Mouse (Mus musculus): ENCODE results near the gene Cog7. TPM values are rescaled to one million over a fixed set of nuclear protein-coding genes. Genes with fewer than 3 reads are reported as not detected.
A peak's percentile ranks its signal among the peaks of the same experiment; 100 is the strongest.

Cog7 gene
- polyA plus RNA-seq, 1 experiment from 2014 or later, result 22.5 TPM

GRCm38 (mm10) chr7:122012949-122013348 lies 31.4 kb upstream of the Cog7 start:
- WGBS, result 71% methylated on average over 10 of the region's 10 CpGs
- Histone ChIP-seq H3K27ac (ENCODE audit: low read length) (no peak overlapping the region), H3K9me3 (ENCODE audit: control insufficient read depth, low read depth, low read length) (no peaks in the 10 kb centered on the region), H3K4me1 (ENCODE audit: control insufficient read depth, insufficient read depth, low read length) (peaks cover 16% of the 10 kb centered on the region), H3K4me3 (ENCODE audit: low read depth, low read length) (no peak overlapping the region), H3K36me3 (ENCODE audit: control insufficient read depth, insufficient read depth, low read length) (peaks cover 24% of the 10 kb centered on the region), H3K9ac (replicated peaks; ENCODE audit: low read depth, low read length) (no peak overlapping the region), H3K4me2 (replicated peaks; ENCODE audit: low read depth, low read length) (no peak overlapping the region), H3K27me3 (ENCODE audit: control insufficient read depth, insufficient read depth, low read length) (no peaks in the 10 kb centered on the region)
- ATAC-seq (ENCODE audit: insufficient number of reproducible peaks, insufficient read depth, low FRiP score, low read depth), result peak; percentile 66

GRCm38 (mm10) chr7:122012370-122012769 lies 30.9 kb upstream of the Cog7 start:
- H3K4me2 ChIP-seq (replicated peaks; ENCODE audit: low read depth, low read length), result no peak overlapping the region
- H3K9me3 ChIP-seq (ENCODE audit: control insufficient read depth, low read depth, low read length), result no peaks in the 10 kb centered on the region
- H3K4me3 ChIP-seq (ENCODE audit: low read depth, low read length), result no peak overlapping the region
- no peak for ATAC-seq (ENCODE audit: insufficient number of reproducible peaks, insufficient read depth, low FRiP score, low read depth)
- no peak overlapping the region for H3K9ac ChIP-seq (replicated peaks; ENCODE audit: low read depth, low read length)
- H3K36me3 ChIP-seq (ENCODE audit: control insufficient read depth, insufficient read depth, low read length), result peaks cover 29% of the 10 kb centered on the region
- 94% methylated on average over 4 of the region's 4 CpGs for WGBS
- H3K27ac ChIP-seq (ENCODE audit: low read length), result no peak overlapping the region
- no peaks in the 10 kb centered on the region for H3K27me3 ChIP-seq (ENCODE audit: control insufficient read depth, insufficient read depth, low read length)
- peaks cover 16% of the 10 kb centered on the region for H3K4me1 ChIP-seq (ENCODE audit: control insufficient read depth, insufficient read depth, low read length)

DNA sequence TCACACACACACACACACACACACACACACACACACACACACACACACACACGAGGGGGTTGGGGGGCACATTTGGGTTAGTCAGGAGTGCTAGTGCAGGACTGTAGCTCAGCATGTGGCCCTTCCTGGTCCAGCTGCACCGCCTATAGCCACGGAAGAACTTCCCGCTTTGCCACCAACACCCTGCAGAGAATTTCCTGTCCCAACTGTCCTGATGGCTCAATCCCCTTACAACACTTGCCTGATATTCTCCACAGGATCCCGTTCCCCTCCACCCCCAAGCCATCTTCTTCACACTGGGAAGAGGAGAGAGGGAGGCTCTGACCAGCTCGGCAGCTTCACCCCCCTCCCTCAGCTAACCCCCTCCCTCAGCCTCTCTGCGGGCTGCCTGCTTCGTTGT lies 18.9 kb upstream of the Cog7 start:
- Histone ChIP-seq H3K27ac (ENCODE audit: low read length) (no peak overlapping the region), H3K9me3 (ENCODE audit: control insufficient read depth, low read depth, low read length) (no peaks in the 10 kb centered on the region), H3K9ac (replicated peaks; ENCODE audit: low read depth, low read length) (no peak overlapping the region), H3K27me3 (ENCODE audit: control insufficient read depth, insufficient read depth, low read length) (no peaks in the 10 kb centered on the region), H3K4me3 (ENCODE audit: low read depth, low read length) (no peak overlapping the region), H3K36me3 (ENCODE audit: control insufficient read depth, insufficient read depth, low read length) (peaks cover 58% of the 10 kb centered on the region), H3K4me2 (replicated peaks; ENCODE audit: low read depth, low read length) (no peak overlapping the region), H3K4me1 (ENCODE audit: control insufficient read depth, insufficient read depth, low read length) (no peaks in the 10 kb centered on the region)
- 79% methylated on average over 8 of the region's 8 CpGs for WGBS
- no peak for ATAC-seq (ENCODE audit: insufficient number of reproducible peaks, insufficient read depth, low FRiP score, low read depth)

DNA sequence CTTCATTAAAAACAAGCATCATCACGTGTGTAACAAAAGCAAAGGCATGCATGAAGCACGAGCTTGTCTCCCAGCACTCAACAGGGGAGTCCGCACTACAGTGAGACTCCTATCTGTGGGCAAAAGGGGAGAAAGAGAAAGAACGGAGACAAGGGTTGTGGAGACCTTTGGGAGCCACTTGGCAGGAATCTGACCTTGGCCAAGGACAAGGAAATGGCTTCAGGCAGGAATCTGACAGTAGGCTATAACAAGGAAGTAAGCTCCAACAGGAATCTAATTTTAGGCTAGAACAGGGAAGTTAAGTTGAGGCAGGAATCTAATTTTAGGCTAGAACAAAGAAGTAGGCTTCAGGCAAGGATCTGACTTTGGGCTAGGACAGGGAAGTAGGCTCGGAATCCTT lies 14.4 kb upstream of the Cog7 start:
- Histone ChIP-seq H3K9ac (replicated peaks; ENCODE audit: low read depth, low read length) (no peak overlapping the region), H3K27me3 (ENCODE audit: control insufficient read depth, insufficient read depth, low read length) (no peaks in the 10 kb centered on the region), H3K4me3 (ENCODE audit: low read depth, low read length) (no peak overlapping the region), H3K27ac (ENCODE audit: low read length) (no peak overlapping the region), H3K9me3 (ENCODE audit: control insufficient read depth, low read depth, low read length) (no peaks in the 10 kb centered on the region), H3K4me2 (replicated peaks; ENCODE audit: low read depth, low read length) (no peak overlapping the region), H3K36me3 (ENCODE audit: control insufficient read depth, insufficient read depth, low read length) (peaks cover 61% of the 10 kb centered on the region), H3K4me1 (ENCODE audit: control insufficient read depth, insufficient read depth, low read length) (no peaks in the 10 kb centered on the region)
- WGBS, result 91% methylated on average over 5 of the region's 5 CpGs
- ATAC-seq (ENCODE audit: insufficient number of reproducible peaks, insufficient read depth, low FRiP score, low read depth), result no peak

DNA sequence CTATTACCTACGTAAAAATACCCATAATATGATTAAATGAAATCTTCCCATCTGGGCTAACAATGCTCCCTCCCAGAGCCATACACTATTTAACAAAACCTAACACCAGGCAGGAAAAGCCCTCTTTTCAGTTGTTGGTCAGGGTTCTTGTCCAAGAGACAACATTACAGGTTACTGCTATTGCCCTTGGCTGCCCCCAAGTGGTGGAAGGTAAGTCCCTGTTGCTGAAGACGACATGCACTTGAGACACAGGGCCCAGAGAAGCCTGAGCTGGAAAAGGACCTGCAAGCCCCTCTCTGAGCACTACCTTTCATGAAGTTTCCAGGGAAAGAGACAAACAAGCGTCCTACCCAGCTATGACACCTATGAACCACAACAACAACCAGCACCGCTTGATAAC lies 6.5 kb downstream of the Cog7 start:
- H3K9ac ChIP-seq (replicated peaks; ENCODE audit: low read depth, low read length), result no peak overlapping the region
- H3K27ac ChIP-seq (ENCODE audit: low read length), result no peak overlapping the region
- no peaks in the 10 kb centered on the region for H3K27me3 ChIP-seq (ENCODE audit: control insufficient read depth, insufficient read depth, low read length)
- no peak overlapping the region for H3K4me3 ChIP-seq (ENCODE audit: low read depth, low read length)
- peaks cover 23% of the 10 kb centered on the region for H3K36me3 ChIP-seq (ENCODE audit: control insufficient read depth, insufficient read depth, low read length)
- H3K9me3 ChIP-seq (ENCODE audit: control insufficient read depth, low read depth, low read length), result no peaks in the 10 kb centered on the region
- H3K4me2 ChIP-seq (replicated peaks; ENCODE audit: low read depth, low read length), result no peak overlapping the region
- no peak for ATAC-seq (ENCODE audit: insufficient number of reproducible peaks, insufficient read depth, low FRiP score, low read depth)
- H3K4me1 ChIP-seq (ENCODE audit: control insufficient read depth, insufficient read depth, low read length), result no peaks in the 10 kb centered on the region
- WGBS, result 50% methylated on average over 4 of the region's 4 CpGs

- Histone ChIP-seq H3K27me3 (ENCODE audit: control insufficient read depth, insufficient read depth, low read length) (no peaks in the 10 kb centered on the region), H3K9ac (replicated peaks; ENCODE audit: low read depth, low read length) (no peak overlapping the region), H3K4me3 (ENCODE audit: low read depth, low read length) (no peak overlapping the region), H3K27ac (ENCODE audit: low read length) (no peak overlapping the region), H3K36me3 (ENCODE audit: control insufficient read depth, insufficient read depth, low read length) (peaks cover 18% of the 10 kb centered on the region), H3K9me3 (ENCODE audit: control insufficient read depth, low read depth, low read length) (no peaks in the 10 kb centered on the region), H3K4me1 (ENCODE audit: control insufficient read depth, insufficient read depth, low read length) (no peaks in the 10 kb centered on the region), H3K4me2 (replicated peaks; ENCODE audit: low read depth, low read length) (no peak overlapping the region)
- WGBS, result 83% methylated on average over 3 of the region's 3 CpGs
- ATAC-seq (ENCODE audit: insufficient number of reproducible peaks, insufficient read depth, low FRiP score, low read depth), result no peak
Observed at GRCm38 (mm10) chr7:121971698-121972097, 9.8 kb downstream of the Cog7 start.

DNA sequence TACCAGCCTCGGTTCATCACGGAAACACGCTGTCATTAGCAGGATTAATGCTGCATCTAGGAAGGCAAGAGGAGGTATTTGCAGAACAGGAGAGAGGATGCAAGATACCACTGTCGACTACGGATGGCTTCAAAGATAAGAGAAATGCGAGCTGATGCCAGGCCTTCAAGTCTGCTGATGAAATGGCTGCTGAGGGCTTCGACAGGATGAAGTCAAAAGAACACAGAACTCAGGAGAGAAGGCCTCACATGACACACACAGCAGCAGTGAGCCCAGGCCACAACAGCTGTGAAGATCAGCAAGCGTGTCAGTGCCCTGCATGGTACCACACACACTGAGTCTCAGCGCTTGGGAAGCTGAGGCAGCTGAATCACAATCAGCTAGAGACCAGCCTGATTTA lies 11.3 kb downstream of the Cog7 start:
- ATAC-seq (ENCODE audit: insufficient number of reproducible peaks, insufficient read depth, low FRiP score, low read depth), result no peak
- Histone ChIP-seq H3K4me3 (ENCODE audit: low read depth, low read length) (no peak overlapping the region), H3K4me1 (ENCODE audit: control insufficient read depth, insufficient read depth, low read length) (no peaks in the 10 kb centered on the region), H3K27me3 (ENCODE audit: control insufficient read depth, insufficient read depth, low read length) (no peaks in the 10 kb centered on the region), H3K9me3 (ENCODE audit: control insufficient read depth, low read depth, low read length) (no peaks in the 10 kb centered on the region), H3K27ac (ENCODE audit: low read length) (no peak overlapping the region), H3K9ac (replicated peaks; ENCODE audit: low read depth, low read length) (no peak overlapping the region), H3K36me3 (ENCODE audit: control insufficient read depth, insufficient read depth, low read length) (peaks cover 16% of the 10 kb centered on the region), H3K4me2 (replicated peaks; ENCODE audit: low read depth, low read length) (no peak overlapping the region)
- WGBS, result 75% methylated on average over 9 of the region's 9 CpGs

- 86% methylated on average over 9 of the region's 9 CpGs for WGBS
- no peaks in the 10 kb centered on the region for H3K27me3 ChIP-seq (ENCODE audit: control insufficient read depth, insufficient read depth, low read length)
- no peak overlapping the region for H3K27ac ChIP-seq (ENCODE audit: low read length)
- no peak for ATAC-seq (ENCODE audit: insufficient number of reproducible peaks, insufficient read depth, low FRiP score, low read depth)
- H3K9ac ChIP-seq (replicated peaks; ENCODE audit: low read depth, low read length), result no peak overlapping the region
- no peak overlapping the region for H3K4me3 ChIP-seq (ENCODE audit: low read depth, low read length)
- no peak overlapping the region for H3K4me2 ChIP-seq (replicated peaks; ENCODE audit: low read depth, low read length)
- H3K4me1 ChIP-seq (ENCODE audit: control insufficient read depth, insufficient read depth, low read length), result no peaks in the 10 kb centered on the region
- peaks cover 16% of the 10 kb centered on the region for H3K36me3 ChIP-seq (ENCODE audit: control insufficient read depth, insufficient read depth, low read length)
- H3K9me3 ChIP-seq (ENCODE audit: control insufficient read depth, low read depth, low read length), result no peaks in the 10 kb centered on the region
Observed at GRCm38 (mm10) chr7:121968816-121969215, 12.7 kb downstream of the Cog7 start.

GRCm38 (mm10) chr7:121968242-121968641 lies 13.3 kb downstream of the Cog7 start:
- H3K27me3 ChIP-seq (ENCODE audit: control insufficient read depth, insufficient read depth, low read length), result no peaks in the 10 kb centered on the region
- H3K27ac ChIP-seq (ENCODE audit: low read length), result no peak overlapping the region
- ATAC-seq (ENCODE audit: insufficient number of reproducible peaks, insufficient read depth, low FRiP score, low read depth), result no peak
- peaks cover 11% of the 10 kb centered on the region for H3K36me3 ChIP-seq (ENCODE audit: control insufficient read depth, insufficient read depth, low read length)
- no peak overlapping the region for H3K4me2 ChIP-seq (replicated peaks; ENCODE audit: low read depth, low read length)
- H3K4me3 ChIP-seq (ENCODE audit: low read depth, low read length), result no peak overlapping the region
- WGBS, result 77% methylated on average over 8 of the region's 8 CpGs
- H3K9ac ChIP-seq (replicated peaks; ENCODE audit: low read depth, low read length), result no peak overlapping the region
- no peaks in the 10 kb centered on the region for H3K9me3 ChIP-seq (ENCODE audit: control insufficient read depth, low read depth, low read length)
- no peaks in the 10 kb centered on the region for H3K4me1 ChIP-seq (ENCODE audit: control insufficient read depth, insufficient read depth, low read length)
